Mouse (Mus musculus) Muller cell, postnatal 12 days (primary cell): ENCODE results near the gene Myrfl.

Experiments used
- DNase-seq: peaks from one replicate; pipeline ENCODE4 v3.0.0-alpha.2; 2015; ENCODE audit errors: inconsistent ontology term

Gene Myrfl

GRCm38 (mm10) chr10:116759816-116760215 lies 136.9 kb downstream of the Myrfl start:
- DNase-seq, result no peak

DNA sequence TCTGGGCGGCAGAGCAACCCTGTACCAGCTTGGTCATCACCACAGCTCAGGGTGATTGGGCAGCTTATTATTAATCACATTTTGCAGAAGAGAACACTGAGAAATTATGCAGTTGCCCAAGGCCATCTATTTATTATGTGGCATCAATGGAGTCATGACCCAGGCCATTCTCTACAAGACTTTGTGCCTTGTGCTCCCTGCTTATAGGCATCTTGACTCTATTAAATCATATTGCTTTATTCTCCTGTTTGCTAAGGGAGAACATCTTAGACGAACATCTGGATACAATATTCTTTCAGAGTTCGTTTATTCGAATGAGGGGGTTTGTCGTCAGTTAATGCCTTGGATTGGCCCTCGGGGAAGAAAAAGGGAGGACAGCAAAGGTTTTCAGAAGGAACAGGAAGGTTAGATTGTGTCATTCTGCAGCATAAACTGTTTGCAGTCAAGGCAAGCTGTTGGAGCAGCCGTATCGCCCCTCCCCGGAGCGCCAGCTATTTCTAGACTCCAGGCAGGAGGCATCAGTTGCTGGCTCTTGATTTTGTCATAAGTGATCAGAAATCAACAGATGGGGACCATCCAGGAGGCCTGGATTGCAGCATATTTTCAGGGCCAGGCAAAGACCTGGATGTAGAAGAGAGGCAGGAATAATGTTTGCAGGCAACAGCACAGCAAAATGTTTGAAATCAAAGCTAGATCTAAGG lies 140.7 kb downstream of the Myrfl start:
- DNase-seq, result no peak

DNA sequence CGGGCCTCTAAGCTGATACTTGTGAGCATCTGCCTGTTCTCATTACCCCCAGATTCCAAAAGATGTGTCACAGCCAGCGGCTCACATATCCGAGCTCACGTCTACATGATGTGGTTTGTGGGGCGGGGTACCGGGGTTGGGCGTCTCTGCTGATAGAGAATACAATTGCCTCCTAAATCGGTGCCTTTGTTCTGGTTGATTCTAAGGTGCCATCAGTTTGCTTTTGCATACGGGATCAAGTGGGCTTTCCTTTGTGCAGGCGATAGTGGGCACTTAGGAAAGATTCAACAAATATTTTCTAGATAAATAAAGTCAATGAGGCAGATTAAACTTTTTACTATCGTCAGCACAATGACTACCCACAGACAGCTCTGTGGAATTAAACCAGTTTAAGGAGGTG lies 141.8 kb downstream of the Myrfl start:
- DNase-seq, result no peak

DNA sequence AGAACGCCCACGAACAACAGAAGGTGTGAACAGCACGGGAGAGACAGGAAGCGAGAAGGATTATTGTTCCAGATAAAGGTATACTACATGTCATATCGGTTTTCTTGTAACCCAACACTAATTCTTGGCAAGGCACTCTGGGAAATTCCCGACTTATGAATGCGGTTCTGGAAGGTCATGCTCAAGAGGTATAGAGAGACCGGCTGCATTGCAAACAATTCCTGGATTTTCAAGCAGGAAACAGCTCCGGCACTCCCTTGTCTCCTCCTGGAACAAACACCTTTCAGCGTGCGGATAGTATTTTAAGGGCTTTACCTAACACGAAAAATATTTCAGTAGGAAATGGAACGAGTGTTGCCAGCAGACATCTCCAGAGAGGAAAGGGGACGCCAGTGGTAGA lies 145.8 kb downstream of the Myrfl start:
- no peak for DNase-seq

DNA sequence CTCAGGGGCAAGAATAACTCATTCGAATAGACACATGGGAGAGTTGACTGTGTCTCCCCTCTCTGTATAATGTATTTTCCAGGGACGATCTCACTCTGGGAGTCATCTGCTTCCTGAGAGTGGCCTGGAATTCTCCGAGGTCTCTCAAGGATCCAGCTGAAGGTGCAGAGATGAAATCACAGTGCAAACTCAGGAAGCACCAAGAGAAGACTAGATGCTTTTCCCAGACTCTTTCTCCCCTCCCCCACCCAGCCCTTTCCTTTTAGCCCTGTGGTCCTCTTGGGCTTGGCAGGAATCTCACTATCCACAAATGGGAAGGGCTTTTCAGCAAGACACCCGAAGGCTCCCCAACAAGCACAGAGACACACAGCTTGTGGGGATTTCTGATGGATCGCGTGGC lies 146.7 kb downstream of the Myrfl start:
- no peak for DNase-seq

- no peak for DNase-seq
These were observed 148.0 kb downstream of the Myrfl start for GRCm38 (mm10) chr10:116748681-116749080.

GRCm38 (mm10) chr10:116746281-116747011 lies 150.3 kb downstream of the Myrfl start:
- DNase-seq, result no peak

DNA sequence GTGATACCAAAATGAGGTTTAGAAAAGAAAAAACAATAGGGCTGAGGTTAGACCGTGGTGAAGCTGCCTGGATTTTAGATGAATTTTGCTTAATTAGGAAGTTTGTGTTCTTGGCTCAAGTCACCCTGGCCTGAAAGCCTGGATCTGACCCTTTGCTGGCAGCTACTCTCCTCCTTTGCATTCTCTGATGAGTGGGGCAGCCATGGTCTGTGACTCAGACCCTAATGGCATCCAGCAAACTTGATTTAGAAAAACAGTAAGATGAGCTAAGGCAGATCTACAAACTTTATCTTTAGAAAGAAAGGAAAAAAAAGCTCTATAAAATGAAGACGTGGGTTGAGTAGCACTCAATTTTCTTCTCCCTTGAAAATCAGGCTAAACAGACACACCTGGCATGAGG lies 154.0 kb downstream of the Myrfl start:
- DNase-seq, result no peak

DNA sequence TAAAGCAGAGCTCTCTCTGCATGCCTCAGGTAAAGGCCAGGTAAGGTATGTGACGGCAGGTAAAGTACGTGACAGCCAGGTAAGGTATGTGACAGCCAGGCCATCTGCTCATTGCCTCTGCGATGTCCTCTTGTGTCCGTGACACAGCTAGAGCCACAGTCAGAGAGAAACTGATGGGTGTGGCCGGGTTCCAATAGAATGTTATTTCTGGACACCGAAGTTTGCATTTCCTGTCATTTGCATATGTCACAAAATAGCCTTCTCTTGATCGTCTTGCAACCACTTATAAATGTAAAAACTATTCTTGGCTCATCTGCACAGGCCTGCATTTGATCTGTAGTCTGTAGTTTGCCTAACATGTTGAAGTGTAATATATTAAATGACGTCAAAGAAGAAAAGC lies 154.5 kb downstream of the Myrfl start:
- DNase-seq, result no peak

GRCm38 (mm10) chr10:116741343-116741742 lies 155.4 kb downstream of the Myrfl start:
- no peak for DNase-seq

DNA sequence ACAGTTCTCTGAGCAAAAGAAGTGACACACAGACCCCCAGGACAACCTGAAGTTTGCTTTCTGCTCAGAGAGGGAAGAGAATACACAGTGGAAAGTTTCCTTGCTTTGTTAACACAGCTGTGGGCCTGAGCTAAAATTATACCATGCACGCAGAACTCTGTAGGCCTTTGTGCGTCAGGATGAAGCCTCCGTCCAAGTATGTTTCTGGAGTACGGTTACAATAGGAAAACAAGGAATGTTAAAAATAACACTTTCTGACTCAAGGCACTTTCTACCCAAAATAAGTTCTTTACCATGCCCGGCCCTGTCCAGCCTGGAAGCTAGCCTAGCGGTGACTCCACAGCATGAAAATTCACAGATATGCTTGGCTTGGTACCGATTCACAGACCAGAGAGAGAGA lies 156.6 kb downstream of the Myrfl start:
- DNase-seq, result no peak

DNA sequence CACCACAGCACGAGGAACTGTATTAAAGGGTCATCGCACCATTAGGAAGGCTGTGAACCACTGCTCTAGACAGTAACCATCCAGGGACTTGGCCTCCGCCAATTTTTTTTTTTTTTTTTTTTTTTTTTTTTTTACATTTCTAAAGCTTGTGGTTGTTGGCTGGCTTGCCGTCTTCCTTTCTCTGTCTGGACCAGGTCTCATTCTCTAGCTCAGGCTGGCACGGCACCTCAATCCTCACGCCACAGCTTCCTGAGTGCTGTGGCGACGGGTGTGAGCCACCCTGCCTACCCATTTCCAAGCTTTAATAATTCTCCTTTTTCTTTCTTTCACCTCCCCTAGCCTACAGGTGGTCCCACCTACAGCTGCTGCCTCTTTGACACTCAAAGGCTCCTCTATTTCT lies 158.2 kb downstream of the Myrfl start:
- DNase-seq, result no peak

GRCm38 (mm10) chr10:116735607-116736006 lies 161.1 kb downstream of the Myrfl start:
- DNase-seq, result peak; percentile 74

DNA sequence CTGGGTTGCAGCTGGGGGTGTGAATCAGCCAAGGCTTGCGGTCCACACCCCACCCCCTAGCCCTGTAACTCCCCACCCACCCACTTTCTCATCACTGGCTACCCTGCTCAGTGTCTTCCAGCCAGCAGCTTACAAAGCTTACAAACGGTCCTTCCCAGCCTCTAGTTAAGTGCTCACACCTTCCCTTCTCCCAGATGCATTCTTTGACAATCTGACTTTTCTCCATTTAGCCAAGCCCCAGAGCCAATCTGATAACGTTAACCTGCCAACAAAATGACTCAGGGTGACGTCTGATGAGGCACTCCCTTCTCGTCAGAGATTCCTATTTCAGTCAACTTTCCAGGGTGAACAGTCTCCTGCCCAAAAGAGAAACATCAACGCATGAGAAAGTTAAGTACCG lies 163.1 kb downstream of the Myrfl start:
- no peak for DNase-seq

- DNase-seq, result no peak
These were observed 166.6 kb downstream of the Myrfl start for GRCm38 (mm10) chr10:116730033-116730652.

GRCm38 (mm10) chr10:116728860-116729259 lies 167.9 kb downstream of the Myrfl start:
- DNase-seq, result no peak

DNA sequence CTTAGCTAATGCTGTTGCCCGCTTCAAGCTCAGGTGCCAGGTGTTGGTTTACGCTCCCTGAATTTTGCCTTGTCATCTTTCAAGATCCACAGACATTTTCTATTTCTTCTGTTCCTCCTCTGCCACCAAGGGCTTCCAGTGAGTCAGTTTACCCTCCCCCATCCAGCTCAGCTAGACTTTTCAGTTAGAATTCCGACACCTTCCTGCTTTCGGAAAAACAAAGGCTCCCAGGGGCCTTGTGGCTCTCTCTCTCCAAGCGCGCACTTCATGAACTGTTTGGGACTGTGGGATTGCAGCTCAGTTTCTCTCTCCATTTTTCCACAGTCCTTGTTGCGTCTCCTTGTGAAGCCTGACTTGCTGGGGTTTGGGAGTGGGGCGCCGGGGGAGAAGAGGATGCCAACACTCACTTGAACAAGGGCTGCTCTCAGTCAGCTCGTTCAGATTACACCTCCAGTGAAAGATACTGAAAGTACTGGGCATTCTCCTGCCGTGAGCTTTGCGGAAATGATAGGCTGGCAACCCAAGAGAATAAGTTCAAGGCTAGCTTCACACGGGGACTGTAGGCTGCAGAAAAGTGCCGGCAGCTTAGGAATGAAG lies 168.9 kb downstream of the Myrfl start:
- DNase-seq, result no peak
